Mouse (Mus musculus): Measurements from ENCODE around the gene Prox1.

Prox1 gene

GRCm38 (mm10) chr1:190079643-190080275 lies 90.8 kb downstream of the Prox1 start:
- DNase-seq (ENCODE audit: low spot score) = no peak

- no peak for DNase-seq (ENCODE audit: low spot score)
Measured at GRCm38 (mm10) chr1:190076601-190077000, 93.9 kb downstream of the Prox1 start.
